Comparison of ENCODE assay signal across 25 mouse cellular contexts in genomic region chr17:54669499-54669898, GRCm38 (mm10).
"Had no signal": no experiment of that assay in that cellular context is flagged by ENCODE, and none has a peak within 500 bp of the region (broad histone marks: within the 10 kb centered on the region; RNA-seq: fewer than 3 reads in every experiment).

No protein-coding gene starts in this region.

- H3K27me3 ChIP-seq: heart, embryonic 12.5 days; hindbrain, embryonic 13.5 days; hindbrain, embryonic 15.5 days; kidney, embryonic 15.5 days; limb, embryonic 13.5 days; limb, embryonic 15.5 days; liver, embryonic 12.5 days had no signal

- H3K4me1 ChIP-seq: heart, embryonic 10.5 days; heart, embryonic 12.5 days; hindbrain, embryonic 13.5 days; hindbrain, embryonic 15.5 days; kidney, embryonic 15.5 days; limb, embryonic 13.5 days; limb, embryonic 15.5 days; liver, embryonic 12.5 days had no signal

- DNase-seq: gastrocnemius, adult 2 months; gastrocnemius, postnatal 10 days; gastrocnemius, postnatal 25 days; heart, adult 18-20 months; heart, postnatal 10 days; kidney, adult 11 months; kidney, adult 2 months; kidney, adult 9 months; kidney, postnatal 14 days; kidney, postnatal 36 days; layer of hippocampus, adult 9-11 months; layer of hippocampus, postnatal 36 days; left cerebral cortex, postnatal 4 days had no signal

- H3K36me3 ChIP-seq: heart, embryonic 10.5 days; heart, embryonic 12.5 days; hindbrain, embryonic 13.5 days; hindbrain, embryonic 15.5 days; kidney, embryonic 15.5 days; limb, embryonic 13.5 days; limb, embryonic 15.5 days; liver, embryonic 12.5 days had no signal

- ATAC-seq: hindbrain, postnatal 0 days; intestine, embryonic 16.5 days; liver, embryonic 12.5 days had no signal

- H3K4me3 ChIP-seq: gastrocnemius, adult 2 months; heart, embryonic 10.5 days; heart, embryonic 12.5 days; hindbrain, embryonic 13.5 days; hindbrain, embryonic 15.5 days; kidney, embryonic 15.5 days; limb, embryonic 13.5 days; limb, embryonic 15.5 days; liver, embryonic 12.5 days had no signal

- H3K9ac ChIP-seq: heart, embryonic 12.5 days; hindbrain, embryonic 13.5 days; hindbrain, embryonic 15.5 days; kidney, embryonic 15.5 days; limb, embryonic 13.5 days; limb, embryonic 15.5 days; liver, embryonic 12.5 days; liver, embryonic 14.5 days had no signal

- H3K4me2 ChIP-seq: heart, embryonic 12.5 days; hindbrain, embryonic 13.5 days; hindbrain, embryonic 15.5 days; kidney, embryonic 15.5 days; limb, embryonic 13.5 days; limb, embryonic 15.5 days; liver, embryonic 12.5 days had no signal

- H3K27ac ChIP-seq: gastrocnemius, adult 2 months; heart, embryonic 10.5 days; hindbrain, embryonic 13.5 days; hindbrain, embryonic 15.5 days; hindbrain, postnatal 0 days; kidney, embryonic 15.5 days; kidney, postnatal 0 days; limb, embryonic 13.5 days; limb, embryonic 15.5 days; liver, embryonic 12.5 days; liver, embryonic 14.5 days had no signal

- H3K9me3 ChIP-seq: heart, embryonic 10.5 days; heart, embryonic 12.5 days; hindbrain, embryonic 13.5 days; hindbrain, embryonic 15.5 days; kidney, embryonic 15.5 days; limb, embryonic 13.5 days; limb, embryonic 15.5 days; liver, embryonic 12.5 days had no signal
